Mouse (Mus musculus): ENCODE results near the gene Nrarp. TPM values are rescaled to one million over a fixed set of nuclear protein-coding genes. Genes with fewer than 3 reads are reported as not detected.

Gene Nrarp
- 1 to 10 TPM in 1 of 3 experiments, under 1 TPM in 2; 0.54 to 1.2 (median 0.59) TPM for polyA plus RNA-seq (2017; shearing (Covaris generic))

DNA sequence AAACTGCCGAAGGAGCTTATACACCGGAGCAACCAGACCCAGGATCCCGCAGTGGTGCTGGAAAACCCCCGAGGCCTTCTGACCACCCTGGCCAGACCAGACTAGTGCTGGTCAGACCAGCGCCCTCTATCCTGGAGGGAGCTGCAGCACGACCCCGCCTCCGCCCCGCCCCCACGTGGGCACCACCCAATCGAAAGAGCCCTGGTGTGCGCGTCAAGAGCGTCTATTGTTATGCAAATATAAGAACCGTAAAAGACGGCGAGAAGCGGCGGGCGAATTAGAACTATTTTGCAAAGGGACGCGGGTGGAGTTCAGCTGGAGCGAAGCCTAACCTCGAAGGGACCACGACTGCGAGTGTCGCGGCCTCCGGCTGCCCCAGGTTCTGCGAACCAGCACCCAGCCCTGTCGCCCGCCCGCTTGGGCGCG is at the start of gene Nrarp:
Gene Nrarp (plus strand): TSS at position 281 of the 426 bp plus-strand sequence.
- peak; percentile 87 for ATAC-seq

GRCm38 (mm10) chr2:25131601-25132000 is 49.0 kb upstream of the Nrarp start:
- no peak for ATAC-seq

DNA sequence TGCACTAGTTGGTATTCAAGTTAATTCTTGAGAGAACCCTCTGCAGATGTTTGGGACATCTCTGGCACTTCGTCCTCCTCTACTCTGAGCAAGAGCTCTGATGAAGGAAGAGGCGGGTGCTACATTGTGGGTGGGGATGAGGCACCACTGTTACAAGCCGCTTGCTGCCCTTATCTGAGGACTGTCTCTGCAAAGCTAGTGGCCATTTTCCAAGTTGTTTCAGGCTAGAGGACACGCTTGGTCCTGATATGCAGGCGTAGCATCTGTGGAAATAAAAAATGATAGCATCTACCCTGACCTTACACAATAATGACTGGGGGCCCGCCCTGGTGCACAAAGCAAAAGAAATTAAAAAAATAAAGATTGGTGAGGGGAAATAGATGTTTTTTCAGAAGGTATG is 42.7 kb upstream of the Nrarp start:
- no peak for ATAC-seq

DNA sequence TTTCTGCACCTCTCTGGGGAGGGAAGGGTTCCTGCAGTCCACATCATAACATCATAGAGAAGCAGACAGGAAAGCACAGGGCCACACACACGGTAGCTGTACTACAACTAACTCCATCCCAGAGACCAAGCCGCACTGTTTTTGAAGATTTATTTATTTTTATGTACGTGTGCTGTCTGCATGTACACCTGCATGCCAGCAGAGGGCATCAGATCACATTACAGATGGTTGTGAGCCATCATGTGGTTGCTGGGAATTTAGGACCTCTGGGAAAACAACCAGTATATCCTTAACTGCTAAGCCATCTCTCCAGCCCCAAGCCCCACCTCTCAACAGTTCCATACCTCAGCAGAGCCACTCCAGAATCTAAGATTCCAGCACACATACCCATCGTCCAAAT is 39.4 kb upstream of the Nrarp start:
- ATAC-seq, result no peak

GRCm38 (mm10) chr2:25141921-25142320 is 38.6 kb upstream of the Nrarp start:
- no peak for ATAC-seq

DNA sequence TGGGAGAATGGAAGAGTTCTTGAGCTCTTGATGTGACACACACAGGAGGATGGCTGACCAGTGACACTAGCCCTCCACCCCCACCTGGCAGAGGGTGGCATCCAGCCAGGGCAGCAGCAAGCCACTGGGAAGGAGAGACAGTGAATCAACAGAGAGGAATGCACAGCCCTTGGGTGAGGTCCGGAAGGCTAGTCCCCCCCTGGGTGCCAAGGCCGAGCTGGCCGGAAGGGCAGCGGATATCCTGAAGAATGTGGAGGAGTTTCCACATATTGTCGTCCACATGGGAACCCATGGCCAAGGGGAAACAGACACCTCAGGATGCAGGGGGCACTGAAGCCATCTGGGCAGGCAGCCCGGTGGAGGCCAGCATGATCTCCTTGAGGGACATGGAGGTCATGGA is 35.2 kb upstream of the Nrarp start:
- no peak for ATAC-seq

GRCm38 (mm10) chr2:25147398-25147797 is 33.2 kb upstream of the Nrarp start:
- ATAC-seq, result no peak

DNA sequence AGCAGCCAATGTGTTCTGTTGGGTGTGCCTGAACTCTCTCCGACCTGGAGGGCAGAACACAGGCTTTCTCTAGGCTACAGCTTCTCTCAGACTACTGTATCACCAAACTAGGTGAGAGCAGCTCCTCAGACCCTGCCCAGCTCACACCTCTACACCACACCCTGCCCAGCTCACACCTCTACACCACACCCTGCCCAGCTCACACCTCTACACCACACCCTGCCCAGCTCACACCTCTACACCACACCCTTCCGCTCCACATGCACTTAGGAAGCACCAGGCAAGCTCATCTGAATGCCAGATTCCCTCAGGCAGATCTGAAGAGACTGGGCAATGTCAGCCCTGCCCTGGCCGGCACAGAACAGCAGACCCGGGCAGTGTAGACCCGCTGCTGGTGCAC is 32.7 kb upstream of the Nrarp start:
- ATAC-seq, result no peak

GRCm38 (mm10) chr2:25149643-25150042 is 30.9 kb upstream of the Nrarp start:
- no peak for ATAC-seq

DNA sequence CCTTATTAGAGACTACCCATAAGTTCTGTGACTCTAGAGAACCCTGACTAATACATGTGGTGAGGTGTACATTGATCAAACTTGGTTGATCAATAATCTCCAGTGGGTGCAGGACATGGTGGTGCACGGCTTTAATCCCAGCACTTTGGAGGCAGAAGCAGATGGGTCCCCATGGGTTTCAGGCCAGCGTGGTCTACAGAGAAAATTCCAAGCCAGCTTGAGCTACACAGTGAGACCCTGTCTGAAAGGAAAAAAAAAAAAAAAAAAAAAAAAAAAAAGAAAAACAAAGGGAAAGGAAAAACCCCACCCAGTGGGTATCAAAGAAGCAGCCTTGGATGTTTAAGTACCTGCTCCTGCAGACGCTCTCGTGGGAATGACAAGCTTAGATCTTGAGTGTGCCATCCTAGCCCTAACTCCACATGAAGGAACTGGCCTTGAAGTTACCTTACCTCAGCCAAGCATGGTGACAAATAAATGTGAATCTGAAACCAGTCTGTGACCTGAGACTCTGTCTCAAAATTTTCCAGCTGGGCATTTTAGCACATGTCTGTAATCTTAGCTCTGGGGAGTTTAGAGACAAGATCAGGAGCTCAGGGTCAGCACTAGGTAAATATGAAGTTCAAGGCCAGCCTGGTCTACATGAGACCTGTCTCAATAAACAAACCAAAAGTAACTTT is 29.1 kb upstream of the Nrarp start:
- ATAC-seq, result no peak

DNA sequence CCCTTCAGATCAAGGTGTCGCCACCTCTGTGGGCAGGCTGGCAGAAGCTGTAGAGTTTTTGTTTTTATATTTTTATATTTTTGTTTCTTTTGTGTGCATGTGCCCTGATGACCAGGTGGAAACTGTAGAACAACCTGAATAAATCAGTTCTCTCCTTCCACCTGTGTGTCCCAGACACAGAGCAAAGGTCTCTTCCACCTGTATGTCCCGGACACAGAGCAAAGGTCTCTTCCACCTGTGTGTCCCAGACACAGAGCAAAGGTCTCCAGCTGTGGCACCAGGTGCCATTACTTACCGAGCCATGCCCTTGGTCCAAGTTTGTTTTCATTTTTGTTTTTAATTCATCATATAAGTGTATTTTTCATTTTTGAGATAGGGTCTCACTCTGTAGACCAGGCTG is 24.4 kb upstream of the Nrarp start:
- ATAC-seq, result no peak

- no peak for ATAC-seq
Measured at GRCm38 (mm10) chr2:25156990-25157389, 23.6 kb upstream of the Nrarp start.

GRCm38 (mm10) chr2:25157655-25158054 is 22.9 kb upstream of the Nrarp start:
- ATAC-seq, result peak; percentile 69

GRCm38 (mm10) chr2:25167481-25167880 is 13.1 kb upstream of the Nrarp start:
- ATAC-seq, result no peak

GRCm38 (mm10) chr2:25167919-25168664 is 12.5 kb upstream of the Nrarp start:
- no peak for ATAC-seq

- no peak for ATAC-seq
Measured at GRCm38 (mm10) chr2:25168665-25168978, 11.9 kb upstream of the Nrarp start.

DNA sequence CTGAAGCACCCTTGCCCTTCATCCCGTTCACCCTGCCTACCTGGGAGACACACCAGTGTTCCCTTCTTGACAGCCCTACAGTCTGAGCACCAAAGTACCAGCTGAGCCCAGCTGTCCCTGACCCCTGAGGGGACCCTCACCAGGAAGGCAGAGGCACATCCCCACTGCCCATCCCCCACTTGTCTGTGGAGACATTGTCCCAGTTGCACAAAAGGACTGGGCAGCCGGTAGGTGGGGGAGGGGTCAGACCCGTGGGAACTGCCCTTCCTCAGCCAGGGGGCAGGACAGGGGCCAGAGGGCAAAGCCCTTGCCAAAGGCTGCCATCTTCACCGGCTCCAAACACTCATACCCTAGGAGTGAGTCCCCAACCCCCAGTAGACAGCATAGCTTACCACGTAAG is 10.8 kb upstream of the Nrarp start:
- no peak for ATAC-seq

DNA sequence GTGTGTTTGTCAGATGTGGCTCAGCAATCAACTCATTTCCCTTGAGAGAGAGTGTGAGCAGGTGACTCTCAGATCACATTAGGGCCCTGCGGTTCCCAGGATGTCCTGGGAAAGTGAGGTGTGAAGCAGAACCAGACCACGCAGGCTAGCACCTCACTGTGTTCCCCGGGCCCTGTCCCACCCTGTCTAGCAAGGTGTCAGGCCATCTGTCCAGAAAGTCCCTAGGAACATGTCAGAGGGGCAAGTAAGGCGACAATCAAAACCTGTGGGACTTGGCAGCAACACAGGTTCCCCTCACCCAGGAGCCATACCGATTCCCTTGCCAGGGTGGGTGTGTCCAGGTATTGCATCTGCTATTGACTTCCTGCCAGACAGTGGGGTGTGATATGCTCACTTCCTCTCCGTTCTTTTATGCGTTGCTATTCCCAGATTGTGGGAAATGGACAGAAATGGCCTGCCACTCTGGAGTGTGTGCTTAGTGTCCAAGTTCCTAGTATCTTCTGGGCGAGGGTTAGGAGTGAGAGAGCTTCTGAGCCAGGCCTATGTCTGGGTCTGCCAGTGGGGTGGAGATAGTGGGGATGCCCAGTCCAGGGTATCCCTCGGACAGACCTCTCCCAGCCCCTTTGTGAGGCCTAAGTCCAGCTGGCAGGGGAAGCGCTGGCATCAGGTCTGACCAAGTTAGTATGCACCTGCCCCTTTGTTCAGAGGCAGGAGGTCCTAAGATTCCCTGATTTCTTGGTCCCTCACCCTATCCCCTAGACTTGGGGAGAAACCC is 10.0 kb upstream of the Nrarp start:
- peak; percentile 38 for ATAC-seq

GRCm38 (mm10) chr2:25171101-25171768 is 9.3 kb upstream of the Nrarp start:
- ATAC-seq, result no peak

DNA sequence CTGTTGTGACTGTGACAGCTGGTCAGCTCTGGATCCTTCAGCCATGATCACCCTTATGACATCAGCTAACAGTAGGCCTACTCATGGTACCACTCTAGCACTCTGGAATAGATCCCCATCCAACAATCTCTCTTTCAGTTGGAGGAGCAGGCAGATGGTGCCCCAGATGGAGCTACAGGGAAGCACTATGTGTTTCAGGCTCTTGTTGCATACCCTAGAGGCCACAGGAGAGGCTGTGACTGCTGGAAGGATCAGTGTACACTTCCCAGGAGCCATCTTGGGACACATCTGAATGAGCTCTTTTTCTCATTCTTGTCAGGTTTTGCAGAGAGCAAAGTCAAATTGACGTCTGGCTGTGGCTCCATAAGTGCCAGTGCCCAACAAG is 8.8 kb upstream of the Nrarp start:
- ATAC-seq, result no peak

DNA sequence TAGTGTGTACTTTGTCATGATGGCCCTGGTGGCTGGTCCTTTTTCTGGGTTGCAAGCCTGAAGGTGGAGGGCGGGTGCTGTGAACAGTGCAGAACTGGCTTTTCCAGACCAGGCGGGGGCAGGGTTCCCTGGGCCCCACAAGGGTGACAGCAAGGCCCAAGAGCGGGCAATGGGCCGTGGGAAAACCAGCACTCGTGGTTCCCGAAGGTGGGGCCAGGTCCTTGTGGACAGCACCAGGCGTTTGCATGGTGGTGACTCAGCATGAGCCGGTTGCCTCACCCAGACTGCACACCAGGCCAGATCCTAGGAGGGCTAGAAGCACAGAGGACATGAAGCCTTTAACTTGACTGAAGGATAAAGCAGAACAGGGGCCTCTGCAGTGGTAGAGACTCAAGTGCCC is 7.9 kb upstream of the Nrarp start:
- no peak for ATAC-seq

GRCm38 (mm10) chr2:25173821-25174220 is 6.7 kb upstream of the Nrarp start:
- no peak for ATAC-seq
